Mouse (Mus musculus) lung, postnatal 0 days (tissue): ENCODE results near the gene Dcun1d1. TPM values are rescaled to one million over a fixed set of nuclear protein-coding genes. Genes with fewer than 3 reads are reported as not detected.

Experiments
- ATAC-seq: fragments of 200-750 bp; cut with Nextera tagmentation; 2 replicates; pipeline ENCODE4 v1.8.0; 2017; ENCODE audit warnings: moderate library complexity
- DNase-seq: peaks from one replicate; pipeline ENCODE4 v3.0.0-alpha.2; 2016; ENCODE audit warnings: low spot score
- H3K27ac ChIP-seq: fragments of 300-500 bp; sonication (generic); 2 replicates; pipeline ENCODE4 v1.5.1; 2014; ENCODE audit warnings: antibody characterized with exemption, mild to moderate bottlenecking, low read length, mixed read lengths
- H3K27me3 ChIP-seq: fragments of 300-500 bp; sonication (generic); replicated peaks from 2 replicates; pipeline ENCODE4 v1.6.1; 2014; ENCODE audit warnings: low read length, mixed read lengths; ENCODE audit not compliant: insufficient read depth
- H3K36me3 ChIP-seq: fragments of 300-500 bp; sonication (generic); 2 replicates; pipeline ENCODE4 v1.6.1; 2014; ENCODE audit warnings: low read length, mixed read lengths; ENCODE audit not compliant: insufficient read depth
- H3K4me1 ChIP-seq: fragments of 300-500 bp; sonication (generic); 2 replicates; pipeline ENCODE4 v1.6.1; 2014; ENCODE audit warnings: antibody characterized with exemption, low read depth, low read length, mixed read lengths; ENCODE audit not compliant: insufficient read depth
- H3K4me2 ChIP-seq: fragments of 300-500 bp; sonication (generic); replicated peaks from 2 replicates; pipeline ENCODE4 v1.6.1; 2014; ENCODE audit warnings: low read depth, mild to moderate bottlenecking, low read length, moderate library complexity, mixed read lengths
- H3K4me3 ChIP-seq: fragments of 300-500 bp; sonication (generic); 2 replicates; pipeline ENCODE4 v1.5.1; 2014; ENCODE audit warnings: low read depth, low read length
- H3K9ac ChIP-seq: fragments of 300-500 bp; sonication (generic); replicated peaks from 2 replicates; pipeline ENCODE4 v1.6.1; 2014; ENCODE audit warnings: low read depth, mild to moderate bottlenecking
- H3K9me3 ChIP-seq: fragments of 300-500 bp; sonication (generic); 2 replicates; pipeline ENCODE4 v1.6.1; 2016; ENCODE audit warnings: low read length, mixed read lengths
- CTCF ChIP-seq: IDR thresholded peaks from 2 replicates; pipeline ENCODE4 v1.5.1; 2016; ENCODE audit warnings: antibody characterized with exemption, mild to moderate bottlenecking
- EP300 ChIP-seq: IDR thresholded peaks from 2 replicates; pipeline ENCODE4 v1.6.1; 2016; ENCODE audit warnings: antibody characterized with exemption, mild to moderate bottlenecking, control low read depth
- WGBS: fragments of 180-500 bp; shearing (Covaris S2); extraction: QIAGEN DNeasy Blood & Tissue Kit; methylation state at CpG from one replicate; pipeline ENCODE4 v1.1.7; 2014; 5-methylcytosine and 5-hydroxymethylcytosine counted together
- polyA plus RNA-seq: library from polyadenylated mRNA; unstranded; fragments of >200 nt; fragmentation: Nextera tagmentation; extraction: Ambion mirVana; gene quantifications from 2 replicates; pipeline ENCODE4 v1.2.1, GENCODE M21; 2015

Gene Dcun1d1
- polyA plus RNA-seq, 1 experiment from 2014 or later: 78.1 TPM

DNA sequence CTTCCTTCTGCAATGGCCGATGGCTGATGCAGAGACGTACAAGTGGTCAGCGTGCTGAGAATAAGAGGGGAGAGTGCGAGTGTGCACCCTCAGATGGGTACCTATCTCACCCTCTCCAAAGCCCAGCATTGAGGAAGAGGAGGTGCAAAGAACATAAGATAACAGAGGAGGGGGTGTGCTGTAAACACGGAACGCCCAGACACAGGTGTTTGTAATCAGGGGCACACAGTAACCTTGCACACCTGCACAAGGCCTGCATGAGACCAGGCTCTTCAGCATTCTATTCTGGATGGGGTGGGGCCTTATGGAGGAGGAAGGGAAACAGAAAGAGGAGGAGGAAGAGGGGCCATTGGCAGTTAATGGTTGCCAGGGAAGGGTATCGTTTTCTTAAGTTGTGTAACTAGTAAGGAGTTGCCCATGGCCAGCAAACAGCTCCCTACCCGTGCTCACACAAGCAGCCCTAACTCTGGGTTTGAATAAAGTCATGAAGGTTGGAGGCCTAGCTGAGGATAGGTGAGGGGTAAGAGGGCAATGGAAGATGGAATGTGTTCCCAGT lies 30.2 kb upstream of the Dcun1d1 start:
- no peaks in the 10 kb centered on the region for H3K9me3 ChIP-seq
- no peak overlapping the region for H3K27ac ChIP-seq
- TF ChIP-seq CTCF: no peak
- TF ChIP-seq EP300: no peak
- H3K4me1 ChIP-seq: no peaks in the 10 kb centered on the region
- ATAC-seq (no peak), DNase-seq (no peak)
- H3K4me2 ChIP-seq: no peak overlapping the region
- peaks cover 5% of the 10 kb centered on the region; the same call in 1 of the 2 replicates for H3K36me3 ChIP-seq
- no peak overlapping the region for H3K9ac ChIP-seq
- no peaks in the 10 kb centered on the region for H3K27me3 ChIP-seq
- WGBS: 87% methylated on average over 8 of the region's 8 CpGs
- H3K4me3 ChIP-seq: no peak overlapping the region

DNA sequence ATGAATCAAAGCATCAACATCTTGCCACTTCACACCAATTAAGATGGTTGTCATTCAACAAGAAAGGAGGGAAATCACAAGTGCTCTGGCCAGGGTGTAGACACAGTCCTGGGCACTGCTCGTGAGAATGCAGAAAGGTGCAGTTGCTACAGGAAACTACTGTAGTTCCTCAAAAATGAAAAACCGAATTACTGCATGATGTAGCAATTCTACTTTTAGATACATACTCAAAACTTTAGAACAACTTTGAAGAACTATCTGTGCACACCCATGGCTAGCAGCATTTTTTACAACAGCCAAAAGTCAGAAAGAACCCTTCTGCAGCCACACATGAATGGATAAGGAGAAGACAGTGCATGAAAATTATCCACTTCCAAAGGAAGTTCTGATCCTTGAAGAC lies 29.2 kb upstream of the Dcun1d1 start:
- TF ChIP-seq EP300: no peak
- no peak for TF ChIP-seq CTCF
- ATAC-seq (no peak), DNase-seq (no peak)
- H3K9me3 ChIP-seq: no peaks in the 10 kb centered on the region
- no peak overlapping the region for H3K27ac ChIP-seq
- H3K4me3 ChIP-seq: no peak overlapping the region
- no peak overlapping the region for H3K9ac ChIP-seq
- WGBS: 68% methylated on average over 2 of the region's 2 CpGs
- H3K36me3 ChIP-seq: peaks cover 5% of the 10 kb centered on the region; the same call in 1 of the 2 replicates
- no peak overlapping the region for H3K4me2 ChIP-seq
- H3K27me3 ChIP-seq: no peaks in the 10 kb centered on the region
- no peaks in the 10 kb centered on the region for H3K4me1 ChIP-seq

DNA sequence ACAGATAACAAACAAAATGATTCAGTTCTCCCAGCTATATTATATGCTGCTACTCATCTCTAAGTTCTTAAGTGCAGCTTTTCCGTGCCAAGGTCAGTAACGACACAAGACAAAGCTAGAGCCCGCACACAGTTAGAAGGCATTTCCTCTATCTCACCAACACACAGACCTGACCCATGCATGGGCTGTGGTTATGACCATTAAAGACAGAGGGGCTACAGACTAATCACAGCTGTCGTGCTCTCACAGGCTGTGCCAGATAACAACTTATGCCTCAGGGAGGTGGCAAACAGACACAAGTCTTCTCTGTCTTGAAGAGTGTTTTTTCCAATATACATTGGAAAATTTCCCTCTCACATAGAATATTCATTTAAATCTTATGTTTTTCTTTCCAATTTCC lies 27.7 kb upstream of the Dcun1d1 start:
- DNase-seq: no peak
- no peaks in the 10 kb centered on the region for H3K4me1 ChIP-seq
- H3K36me3 ChIP-seq: peaks cover 5% of the 10 kb centered on the region; the same call in 1 of the 2 replicates
- no peak overlapping the region for H3K4me2 ChIP-seq
- H3K4me3 ChIP-seq: no peak overlapping the region
- H3K27ac ChIP-seq: no peak overlapping the region
- H3K9ac ChIP-seq: no peak overlapping the region
- H3K9me3 ChIP-seq: no peaks in the 10 kb centered on the region
- WGBS: 60% methylated on average over 4 of the region's 4 CpGs
- no peak for ATAC-seq
- H3K27me3 ChIP-seq: no peaks in the 10 kb centered on the region
- no peak for TF ChIP-seq CTCF
- no peak for TF ChIP-seq EP300

DNA sequence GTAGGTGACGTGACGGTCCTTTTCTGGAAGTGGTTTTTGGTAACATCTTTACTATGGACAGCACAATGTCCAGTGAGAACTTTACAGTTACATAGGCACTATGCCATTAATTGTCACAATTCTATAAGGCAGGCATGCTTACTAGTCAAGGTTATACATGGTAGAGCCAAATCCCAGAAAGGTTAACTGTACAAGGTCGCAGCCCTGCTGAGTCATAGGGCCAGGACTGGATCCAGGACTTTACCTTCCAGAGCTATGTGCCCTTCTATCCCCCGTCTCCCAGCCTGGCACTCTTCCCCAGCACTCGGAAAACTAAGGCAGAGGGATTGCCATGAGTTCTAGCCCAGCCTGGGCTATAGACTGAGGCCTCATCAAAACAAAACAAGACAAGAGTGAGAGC lies 26.7 kb upstream of the Dcun1d1 start:
- WGBS: 94% methylated on average over 5 of the region's 5 CpGs
- Histone ChIP-seq H3K4me3 (no peak overlapping the region), H3K27ac (no peak overlapping the region), H3K9ac (no peak overlapping the region), H3K4me1 (no peaks in the 10 kb centered on the region), H3K4me2 (no peak overlapping the region), H3K27me3 (no peaks in the 10 kb centered on the region), H3K36me3 (peaks cover 5% of the 10 kb centered on the region; the same call in 1 of the 2 replicates), H3K9me3 (no peaks in the 10 kb centered on the region)
- no peak for ATAC-seq
- no peak for DNase-seq
- TF ChIP-seq EP300 (no peak), CTCF (no peak)

DNA sequence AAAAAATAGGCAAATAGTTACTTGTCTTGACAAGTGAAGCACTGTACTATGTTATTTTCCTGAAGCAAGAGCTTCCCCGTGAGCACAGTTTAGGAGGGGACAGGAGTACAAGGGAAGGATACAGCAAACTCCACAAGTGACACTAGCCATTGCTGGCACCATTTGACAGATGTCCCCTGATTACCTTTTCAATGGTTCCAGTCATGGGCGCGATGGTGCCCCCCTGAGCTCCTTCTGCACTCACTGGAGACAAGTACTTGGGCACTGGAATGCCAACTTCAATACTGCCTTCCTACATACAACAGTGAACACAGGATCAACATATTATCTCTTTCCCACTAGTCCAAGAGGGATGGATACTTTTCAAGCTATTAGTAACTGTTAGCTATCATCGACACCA lies 26.2 kb upstream of the Dcun1d1 start:
- DNase-seq (no peak), ATAC-seq (no peak)
- Histone ChIP-seq H3K4me2 (no peak overlapping the region), H3K9me3 (no peaks in the 10 kb centered on the region), H3K4me1 (no peaks in the 10 kb centered on the region), H3K27ac (no peak overlapping the region), H3K27me3 (no peaks in the 10 kb centered on the region), H3K36me3 (peaks cover 5% of the 10 kb centered on the region; the same call in 1 of the 2 replicates), H3K4me3 (no peak overlapping the region), H3K9ac (no peak overlapping the region)
- WGBS: 92% methylated on average over 4 of the region's 4 CpGs
- no peak for TF ChIP-seq EP300

DNA sequence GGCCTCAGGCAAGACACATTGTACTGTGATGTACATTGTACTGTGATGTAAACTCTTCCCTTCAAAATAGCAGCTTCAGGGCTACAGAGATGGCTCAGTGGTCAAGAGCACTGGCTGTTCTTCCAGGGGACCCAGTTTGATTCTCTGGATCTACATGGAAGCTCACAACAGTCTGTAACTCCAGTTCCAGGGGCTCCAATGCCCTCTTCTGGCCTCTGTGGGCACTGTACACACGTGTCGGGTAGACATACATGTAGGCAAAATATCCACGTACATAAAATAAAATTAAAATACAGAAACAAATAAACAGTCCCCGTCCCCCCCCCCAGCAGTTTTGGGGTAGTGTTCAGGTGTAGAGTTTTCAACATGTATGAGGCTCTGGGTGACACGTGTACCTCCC lies 25.7 kb upstream of the Dcun1d1 start:
- TF ChIP-seq CTCF (peak; percentile 48), EP300 (no peak)
- Histone ChIP-seq H3K4me2 (no peak overlapping the region), H3K27me3 (no peaks in the 10 kb centered on the region), H3K36me3 (peaks cover 5% of the 10 kb centered on the region; the same call in 1 of the 2 replicates), H3K4me3 (no peak overlapping the region), H3K9ac (no peak overlapping the region), H3K4me1 (no peaks in the 10 kb centered on the region), H3K27ac (no peak overlapping the region), H3K9me3 (no peaks in the 10 kb centered on the region)
- 91% methylated on average over 5 of the region's 5 CpGs for WGBS
- no peak for DNase-seq
- no peak for ATAC-seq

DNA sequence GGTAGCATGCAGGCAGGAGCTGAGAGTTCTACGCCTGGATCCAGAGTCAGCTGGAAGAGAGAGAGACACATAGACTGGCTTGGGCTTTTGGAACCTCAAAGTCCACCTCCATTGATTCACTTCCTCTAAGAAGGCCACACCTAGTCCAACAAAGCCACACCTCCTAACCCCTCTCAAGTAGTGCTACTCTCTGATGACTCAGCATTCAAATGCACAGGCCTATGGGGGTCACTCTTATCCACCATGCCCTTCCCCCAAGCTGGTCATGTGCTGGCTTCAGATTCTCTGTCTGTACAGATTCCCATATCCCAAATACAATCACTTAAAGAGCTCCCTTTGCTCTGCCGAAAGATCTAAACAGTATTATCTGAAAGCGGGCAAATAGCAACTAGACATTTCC lies 20.0 kb upstream of the Dcun1d1 start:
- no peak overlapping the region for H3K27ac ChIP-seq
- H3K27me3 ChIP-seq: no peaks in the 10 kb centered on the region
- no peak overlapping the region for H3K9ac ChIP-seq
- no peak overlapping the region for H3K4me2 ChIP-seq
- TF ChIP-seq EP300 (no peak), CTCF (no peak)
- no peaks in the 10 kb centered on the region for H3K9me3 ChIP-seq
- H3K36me3 ChIP-seq: no peaks in the 10 kb centered on the region
- DNase-seq (no peak), ATAC-seq (no peak)
- 95% methylated on average over 3 of the region's 3 CpGs for WGBS
- H3K4me1 ChIP-seq: no peaks in the 10 kb centered on the region
- no peak overlapping the region for H3K4me3 ChIP-seq
